Mouse (Mus musculus) intestine, embryonic 16.5 days (tissue): ENCODE measurements around the gene Ntrk2. TPM values are rescaled to one million over a fixed set of nuclear protein-coding genes. Genes with fewer than 3 reads are reported as not detected.

ENCODE experiments used
- ATAC-seq: fragments of 200-750 bp; cut with Nextera tagmentation; 2 replicates; pipeline ENCODE4 v1.8.0; 2017; ENCODE audit warnings: moderate TSS enrichment, moderate library complexity
- H3K27ac ChIP-seq: fragments of 300-500 bp; sonication (generic); 2 replicates; pipeline ENCODE4 v1.5.1; 2014; ENCODE audit warnings: mild to moderate bottlenecking, low read length
- H3K27me3 ChIP-seq: fragments of 300-500 bp; sonication (generic); replicated peaks from 2 replicates; pipeline ENCODE4 v1.6.1; 2014; ENCODE audit warnings: low read length, control low read depth, mixed read lengths; ENCODE audit not compliant: control insufficient read depth, insufficient read depth
- H3K36me3 ChIP-seq: fragments of 300-500 bp; sonication (generic); 2 replicates; pipeline ENCODE4 v1.6.1; 2014; ENCODE audit warnings: low read length, control low read depth; ENCODE audit not compliant: control insufficient read depth, insufficient read depth
- H3K4me1 ChIP-seq: fragments of 300-500 bp; sonication (generic); 2 replicates; pipeline ENCODE4 v1.6.1; 2014; ENCODE audit warnings: low read length, control low read depth, mixed read lengths; ENCODE audit not compliant: control insufficient read depth, insufficient read depth
- H3K4me2 ChIP-seq: fragments of 300-500 bp; sonication (generic); 2 replicates; pipeline ENCODE4 v1.6.1; 2014; ENCODE audit warnings: low read depth, low read length, control low read depth
- H3K4me3 ChIP-seq: fragments of 300-500 bp; sonication (generic); 2 replicates; pipeline ENCODE4 v1.5.1; 2014; ENCODE audit warnings: mild to moderate bottlenecking, low read length
- H3K9ac ChIP-seq: fragments of 300-500 bp; sonication (generic); 2 replicates; pipeline ENCODE4 v1.6.1; 2014; ENCODE audit warnings: low read depth, low read length
- H3K9me3 ChIP-seq: fragments of 300-500 bp; sonication (generic); 2 replicates; pipeline ENCODE4 v1.6.1; 2016; ENCODE audit warnings: low read length, control low read depth; ENCODE audit not compliant: control insufficient read depth
- WGBS: fragments of 180-500 bp; shearing (Covaris S2); extraction: QIAGEN DNeasy Blood & Tissue Kit; methylation state at CpG from one replicate; pipeline ENCODE4 v1.1.7; 2014; 5-methylcytosine and 5-hydroxymethylcytosine counted together
- polyA plus RNA-seq: library from polyadenylated mRNA; unstranded; fragments of >200 nt; fragmentation: Nextera tagmentation; extraction: Ambion mirVana; gene quantifications from 2 replicates; pipeline ENCODE4 v1.2.1, GENCODE M21; 2015

The Ntrk2 gene
- polyA plus RNA-seq, 1 experiment from 2014 or later: 0.87 TPM

GRCm38 (mm10) chr13:59177003-59177402, 370.6 kb downstream of the Ntrk2 start:
- Histone ChIP-seq H3K36me3 (no peaks in the 10 kb centered on the region), H3K9ac (no peak overlapping the region), H3K4me3 (no peak overlapping the region), H3K9me3 (no peaks in the 10 kb centered on the region), H3K27ac (no peak overlapping the region), H3K4me1 (no peaks in the 10 kb centered on the region), H3K27me3 (no peaks in the 10 kb centered on the region), H3K4me2 (no peak overlapping the region)
- WGBS: 64% methylated on average over 9 of the region's 9 CpGs
- ATAC-seq: no peak

GRCm38 (mm10) chr13:59179986-59180385, 373.6 kb downstream of the Ntrk2 start:
- WGBS: 84% methylated on average over 4 of the region's 4 CpGs
- H3K4me1 ChIP-seq: no peaks in the 10 kb centered on the region

GRCm38 (mm10) chr13:59180781-59181180, 374.4 kb downstream of the Ntrk2 start:
- no peak for ATAC-seq
- H3K36me3 ChIP-seq: no peaks in the 10 kb centered on the region
- no peak overlapping the region for H3K9ac ChIP-seq
- no peaks in the 10 kb centered on the region for H3K27me3 ChIP-seq
- no peak overlapping the region for H3K27ac ChIP-seq
- H3K4me1 ChIP-seq: no peaks in the 10 kb centered on the region
- no peak overlapping the region for H3K4me2 ChIP-seq
- 75% methylated on average over 10 of the region's 10 CpGs for WGBS
- H3K9me3 ChIP-seq: no peaks in the 10 kb centered on the region
- no peak overlapping the region for H3K4me3 ChIP-seq

More at GRCm38 (mm10) chr13:59179986-59180385, 373.6 kb downstream of the Ntrk2 start:
- no peaks in the 10 kb centered on the region for H3K27me3 ChIP-seq
- no peak for ATAC-seq
- H3K36me3 ChIP-seq: no peaks in the 10 kb centered on the region
- no peak overlapping the region for H3K27ac ChIP-seq
- H3K4me3 ChIP-seq: no peak overlapping the region
- H3K9me3 ChIP-seq: no peaks in the 10 kb centered on the region
- no peak overlapping the region for H3K4me2 ChIP-seq
- H3K9ac ChIP-seq: no peak overlapping the region

GRCm38 (mm10) chr13:59181188-59181947, 375.0 kb downstream of the Ntrk2 start:
- no peak for ATAC-seq
- no peak overlapping the region for H3K4me3 ChIP-seq
- no peaks in the 10 kb centered on the region for H3K4me1 ChIP-seq
- no peaks in the 10 kb centered on the region for H3K27me3 ChIP-seq
- WGBS: 64% methylated on average over 16 of the region's 16 CpGs
- no peak overlapping the region for H3K27ac ChIP-seq
- no peak overlapping the region for H3K9ac ChIP-seq
- H3K9me3 ChIP-seq: no peaks in the 10 kb centered on the region
- no peak overlapping the region for H3K4me2 ChIP-seq
- no peaks in the 10 kb centered on the region for H3K36me3 ChIP-seq

GRCm38 (mm10) chr13:59182630-59183029, 376.3 kb downstream of the Ntrk2 start:
- H3K36me3 ChIP-seq: no peaks in the 10 kb centered on the region
- 45% methylated on average over 5 of the region's 5 CpGs for WGBS

More at GRCm38 (mm10) chr13:59182630-59183029, 376.3 kb downstream of the Ntrk2 start:
- Histone ChIP-seq H3K27ac (no peak overlapping the region), H3K9ac (no peak overlapping the region), H3K4me2 (no peak overlapping the region), H3K27me3 (no peaks in the 10 kb centered on the region), H3K9me3 (no peaks in the 10 kb centered on the region), H3K4me1 (no peaks in the 10 kb centered on the region), H3K4me3 (no peak overlapping the region)
- no peak for ATAC-seq

Other genes starting within 250 kb of the Ntrk2 start
- 0.32 and 0.43 TPM in 2 replicates for gene Slc28a3, start 195.7 kb upstream of the Ntrk2 start, polyA plus RNA-seq